Mouse (Mus musculus) olfactory bulb, adult 2 months (tissue): Measurements from ENCODE around the gene Klf1.

ENCODE experiments used
- CTCF ChIP-seq: fragments of 200-500 bp; IDR thresholded peaks from 2 replicates; pipeline ENCODE4 v1.5.1; 2012; ENCODE audit warnings: low read depth, mild to moderate bottlenecking, low read length, moderate library complexity; ENCODE audit not compliant: insufficient read depth
- POLR2A ChIP-seq: fragments of 200-500 bp; IDR thresholded peaks from 2 replicates; pipeline ENCODE4 v1.6.1; 2012; ENCODE audit warnings: mild to moderate bottlenecking, low read depth, low read length, moderate library complexity; ENCODE audit not compliant: insufficient read depth

DNA sequence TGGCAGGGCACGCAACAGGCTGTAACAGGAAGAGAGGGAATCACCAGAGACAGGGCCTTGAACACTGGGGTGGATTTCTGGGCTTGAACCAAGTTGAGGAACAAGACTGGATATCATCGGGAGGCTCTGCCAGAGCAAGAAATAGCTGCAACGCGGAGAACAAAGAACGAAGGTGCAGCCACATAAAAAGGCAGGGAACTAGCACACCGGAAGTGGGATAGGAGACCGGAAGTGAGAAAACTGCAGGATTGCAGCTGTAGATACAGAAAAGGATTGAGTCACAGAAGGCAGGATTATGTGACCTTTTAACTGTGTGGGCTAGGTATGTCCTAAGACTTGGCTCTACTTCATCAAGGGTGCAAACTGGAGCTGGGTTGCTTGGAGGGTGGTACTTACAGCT, 2.6 kb downstream of the Klf1 start:
- TF ChIP-seq CTCF (no peak), POLR2A (no peak)
